Mouse (Mus musculus) ES-E14 (cell line): ENCODE measurements around the gene Adgre5.

Experiments
- CHD2 ChIP-seq: IDR thresholded peaks from 2 replicates; pipeline ENCODE4 v1.6.1; 2014; ENCODE audit warnings: mild to moderate bottlenecking, low read depth, low read length, inconsistent platforms
- MAFK ChIP-seq: IDR thresholded peaks from 2 replicates; pipeline ENCODE4 v1.6.1; 2014; ENCODE audit warnings: mild to moderate bottlenecking, low read depth, low read length, inconsistent platforms; ENCODE audit not compliant: insufficient read depth
- ZC3H11A ChIP-seq: IDR thresholded peaks from 2 replicates; pipeline ENCODE4 v1.6.1; 2012; ENCODE audit warnings: low read depth, mild to moderate bottlenecking, inconsistent platforms, low read length, borderline replicate concordance

DNA sequence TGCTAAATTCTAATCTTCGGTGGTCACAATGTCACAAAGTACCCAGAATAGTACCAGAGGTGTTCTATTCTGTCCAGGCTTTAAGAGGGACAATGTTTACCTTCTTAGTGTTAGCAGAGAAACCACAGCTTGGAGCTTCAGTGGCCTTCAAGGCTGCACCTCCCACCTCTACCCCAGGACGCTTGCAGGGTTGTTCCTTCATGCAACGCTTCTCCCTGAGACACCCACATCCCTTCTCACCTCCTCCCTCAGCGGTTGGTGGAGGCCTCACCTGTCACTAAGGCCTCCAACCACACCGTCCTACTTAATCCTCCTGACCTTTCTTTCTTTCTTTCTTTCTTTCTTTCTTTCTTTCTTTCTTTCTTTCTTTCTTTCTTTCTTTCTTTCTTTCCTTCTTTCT lies 17.2 kb upstream of the Adgre5 start:
- TF ChIP-seq CHD2 (no peak), MAFK (no peak), ZC3H11A (no peak)
